Mouse (Mus musculus) MEL (cell line): Measurements from ENCODE around the gene Lrrc4c. TPM values are rescaled to one million over a fixed set of nuclear protein-coding genes. Genes with fewer than 3 reads are reported as not detected.

Experiments used
- DNase-seq: peaks from one replicate; pipeline ENCODE4 v3.0.0; 2011; ENCODE audit warnings: low read depth, low spot score
- H3K27ac ChIP-seq: 2 replicates; pipeline ENCODE4 v1.5.1; 2012; ENCODE audit warnings: low read depth, mild to moderate bottlenecking, control low read depth, low read length, moderate library complexity; ENCODE audit not compliant: control insufficient read depth
- H3K27me3 ChIP-seq, 2 experiments: fragments of 150-350 bp in 1 of 2; sonication (generic) in 1 of 2; 2 replicates each; pipeline ENCODE4 v1.6.1; 2012; ENCODE audit warnings: low read length in 2 of 2, mild to moderate bottlenecking in 2 of 2, improper control_type of control experiment in 1 of 2, moderate library complexity in 1 of 2; ENCODE audit not compliant: insufficient read depth in 2 of 2, control insufficient read depth in 1 of 2
- H3K36me3 ChIP-seq, 2 experiments: 2 replicates each; pipeline ENCODE4 v1.6.1; 2012 to 2014; ENCODE audit warnings: low read length in 2 of 2, improper control_type of control experiment in 1 of 2, inconsistent platforms in 1 of 2, mild to moderate bottlenecking in 1 of 2; ENCODE audit not compliant: insufficient read depth in 2 of 2, control insufficient read depth in 1 of 2
- H3K4me1 ChIP-seq, 2 experiments: fragments of 150-350 bp in 1 of 2; sonication (generic) in 1 of 2; 2 replicates each; pipeline ENCODE4 v1.6.1; 2012; ENCODE audit warnings: low read length in 2 of 2, improper control_type of control experiment in 1 of 2, mild to moderate bottlenecking in 1 of 2; ENCODE audit not compliant: insufficient read depth in 2 of 2, control insufficient read depth in 1 of 2
- H3K4me3 ChIP-seq, 2 experiments: fragments of 150-350 bp in 1 of 2; sonication (generic) in 1 of 2; 2 replicates each; pipeline ENCODE4 v1.5.1; 2012; ENCODE audit warnings: low read depth in 2 of 2, low read length in 2 of 2, mild to moderate bottlenecking in 2 of 2, moderate library complexity in 2 of 2, control low read depth in 1 of 2, improper control_type of control experiment in 1 of 2; ENCODE audit not compliant: control insufficient read depth in 1 of 2, insufficient read depth in 1 of 2
- H3K79me2 ChIP-seq: 2 replicates; pipeline ENCODE4 v1.6.1; 2012; ENCODE audit warnings: mild to moderate bottlenecking, low read length, moderate library complexity; ENCODE audit not compliant: control insufficient read depth, poor library complexity, insufficient read depth
- H3K9ac ChIP-seq: 2 replicates; pipeline ENCODE4 v1.6.1; 2012; ENCODE audit warnings: low read depth, mild to moderate bottlenecking, control low read depth, low read length, moderate library complexity; ENCODE audit not compliant: control insufficient read depth, poor library complexity, severe bottlenecking
- H3K9me3 ChIP-seq: fragments of 150-350 bp; sonication (generic); replicated peaks from 2 replicates; pipeline ENCODE4 v1.6.1; 2012; ENCODE audit warnings: mild to moderate bottlenecking, low read length, improper control_type of control experiment, moderate library complexity; ENCODE audit not compliant: insufficient read depth
- BHLHE40 ChIP-seq: IDR thresholded peaks from 2 replicates; pipeline ENCODE4 v1.6.1; 2012; ENCODE audit warnings: low read depth, mild to moderate bottlenecking, inconsistent platforms, low read length, improper control_type of control experiment, borderline replicate concordance
- CHD1 ChIP-seq: IDR thresholded peaks from 2 replicates; pipeline ENCODE4 v1.6.1; 2012; ENCODE audit warnings: low read depth, mild to moderate bottlenecking, inconsistent platforms, low read length, improper control_type of control experiment
- CTCF ChIP-seq, 3 experiments: IDR thresholded peaks in 2 of 3; conservative IDR thresholded peaks in 1 of 3; 2 replicates each; pipeline ENCODE4 v1.5.1; 2011 to 2012; ENCODE audit warnings: low read length in 3 of 3, low read depth in 2 of 3, mild to moderate bottlenecking in 2 of 3, improper control_type of control experiment in 1 of 3, inconsistent platforms in 1 of 3, mixed read lengths in 1 of 3, moderate library complexity in 1 of 3; ENCODE audit not compliant: control insufficient read depth in 1 of 3, insufficient read depth in 1 of 3, poor library complexity in 1 of 3, severe bottlenecking in 1 of 3
- ELF1 ChIP-seq: IDR thresholded peaks from 2 replicates; pipeline ENCODE4 v1.6.1; 2014; ENCODE audit warnings: low read depth, mild to moderate bottlenecking, inconsistent platforms, low read length, improper control_type of control experiment, moderate library complexity
- ETS1 ChIP-seq: IDR thresholded peaks from 2 replicates; pipeline ENCODE4 v1.6.1; 2012; ENCODE audit warnings: low read depth, mild to moderate bottlenecking, inconsistent platforms, low read length, improper control_type of control experiment, moderate library complexity
- MAZ ChIP-seq: IDR thresholded peaks from 2 replicates; pipeline ENCODE4 v1.6.1; 2012; ENCODE audit warnings: low read depth, mild to moderate bottlenecking, inconsistent platforms, low read length, improper control_type of control experiment
- MEF2A ChIP-seq: IDR thresholded peaks from 2 replicates; pipeline ENCODE4 v1.6.1; 2014; ENCODE audit warnings: low read depth, mild to moderate bottlenecking, inconsistent platforms, low read length, improper control_type of control experiment; ENCODE audit not compliant: poor library complexity, insufficient replicate concordance, severe bottlenecking; ENCODE audit errors: extremely low read depth
- MYB ChIP-seq: IDR thresholded peaks from 2 replicates; pipeline ENCODE4 v1.6.1; 2011; ENCODE audit warnings: mild to moderate bottlenecking, low read depth, low read length, improper control_type of control experiment
- NELFE ChIP-seq: IDR thresholded peaks from 2 replicates; pipeline ENCODE4 v1.6.1; 2011; ENCODE audit warnings: low read depth, low read length, improper control_type of control experiment
- POLR2A ChIP-seq, 2 experiments: IDR thresholded peaks; 2 replicates each; pipeline ENCODE4 v1.6.1; 2011 to 2012; ENCODE audit warnings: low read length in 2 of 2, mild to moderate bottlenecking in 2 of 2, control low read depth in 1 of 2, improper control_type of control experiment in 1 of 2, low read depth in 1 of 2, moderate library complexity in 1 of 2; ENCODE audit not compliant: control insufficient read depth in 1 of 2, insufficient read depth in 1 of 2, poor library complexity in 1 of 2
- POLR2AphosphoS5 ChIP-seq: IDR thresholded peaks from 2 replicates; pipeline ENCODE4 v1.6.1; 2012; ENCODE audit warnings: low read depth, borderline replicate concordance, mild to moderate bottlenecking, inconsistent platforms, low read length, moderate library complexity, mixed read lengths
- RAD21 ChIP-seq: IDR thresholded peaks from 2 replicates; pipeline ENCODE4 v1.6.1; 2011; ENCODE audit warnings: mild to moderate bottlenecking, low read depth, low read length, improper control_type of control experiment
- RCOR1 ChIP-seq: IDR thresholded peaks from 2 replicates; pipeline ENCODE4 v1.6.1; 2012; ENCODE audit warnings: low read depth, mild to moderate bottlenecking, inconsistent platforms, low read length, improper control_type of control experiment
- SMC3 ChIP-seq: IDR thresholded peaks from 2 replicates; pipeline ENCODE4 v1.6.1; 2011; ENCODE audit warnings: low read depth, low read length, improper control_type of control experiment
- TAL1 ChIP-seq: IDR thresholded peaks from 2 replicates; pipeline ENCODE4 v1.6.1; 2012; ENCODE audit warnings: mild to moderate bottlenecking, inconsistent platforms, low read length, moderate library complexity, mixed read lengths
- TBP ChIP-seq: IDR thresholded peaks from 2 replicates; pipeline ENCODE4 v1.8.0; 2011; ENCODE audit warnings: low read depth, low read length, improper control_type of control experiment
- UBTF ChIP-seq: IDR thresholded peaks from 2 replicates; pipeline ENCODE4 v1.6.1; 2012; ENCODE audit warnings: low read depth, mild to moderate bottlenecking, inconsistent platforms, low read length, improper control_type of control experiment, moderate library complexity, borderline replicate concordance; ENCODE audit not compliant: insufficient read depth
- USF2 ChIP-seq, 2 experiments: IDR thresholded peaks; 2 replicates each; pipeline ENCODE4 v1.6.1; 2011 to 2012; ENCODE audit warnings: improper control_type of control experiment in 2 of 2, low read length in 2 of 2, borderline replicate concordance in 1 of 2, inconsistent platforms in 1 of 2, low read depth in 1 of 2, mild to moderate bottlenecking in 1 of 2; ENCODE audit not compliant: insufficient read depth in 1 of 2
- ZC3H11A ChIP-seq: IDR thresholded peaks from 2 replicates; pipeline ENCODE4 v1.6.1; 2012; ENCODE audit warnings: low read depth, mild to moderate bottlenecking, inconsistent platforms, low read length, improper control_type of control experiment
- ZMIZ1 ChIP-seq: IDR thresholded peaks from 2 replicates; pipeline ENCODE4 v1.6.1; 2012; ENCODE audit warnings: low read depth, mild to moderate bottlenecking, inconsistent platforms, low read length, improper control_type of control experiment, moderate library complexity
- ZNF384 ChIP-seq: IDR thresholded peaks from 2 replicates; pipeline ENCODE4 v1.6.1; 2012; ENCODE audit warnings: low read depth, mild to moderate bottlenecking, inconsistent platforms, low read length, improper control_type of control experiment
- polyA plus RNA-seq, 2 experiments: library from polyadenylated mRNA; stranded (reverse) in 1 of 2; unstranded in 1 of 2; fragments of >175 nt in 1 of 2; fragments of >200 nt in 1 of 2; gene quantifications; 2 replicates each; pipeline versions ENCODE4 v1.2.1 to v1.2.4; 2012; ENCODE audit warnings: low replicate concordance in 2 of 2, low read depth in 1 of 2; ENCODE audit not compliant: insufficient read length in 2 of 2, insufficient read depth in 1 of 2, missing spikeins in 1 of 2
- total RNA-seq: library from RNA; depleted of rRNA; stranded (reverse); fragments of 300-350 nt; gene quantifications from 2 replicates; pipeline ENCODE4 v1.2.3, GENCODE M21; 2012

The Lrrc4c gene
- total and polyA plus RNA-seq, 3 experiments: not detected

DNA sequence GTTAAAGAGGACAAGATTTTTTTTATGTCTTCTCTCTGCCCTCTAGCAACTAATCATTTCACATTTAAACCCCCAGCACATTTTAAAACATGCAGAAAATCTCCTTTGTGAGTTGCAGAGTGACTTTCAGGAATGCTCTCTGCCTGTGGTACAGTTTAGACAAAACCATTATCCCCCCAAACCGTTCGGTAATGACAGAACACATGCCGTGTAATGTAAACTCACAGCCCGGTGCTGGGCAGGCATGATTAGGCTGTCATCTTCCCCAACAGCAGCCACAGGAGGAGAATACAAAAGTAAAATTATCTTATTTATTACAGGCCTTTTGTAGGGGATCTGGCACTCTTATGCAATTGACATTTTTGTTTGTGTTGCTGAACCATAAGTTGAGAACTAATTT is 349.1 kb downstream of the Lrrc4c start:
- Histone ChIP-seq H3K9ac (no peak overlapping the region), H3K27me3 (no peaks in the 10 kb centered on the region), H3K36me3 (no peaks in the 10 kb centered on the region), H3K79me2 (no peaks in the 10 kb centered on the region), H3K4me1 (no peaks in the 10 kb centered on the region)
- TF ChIP-seq USF2 (IDR thresholded peaks at IDR 0.05; ENCODE audit: borderline replicate concordance in 1 of 2, insufficient read depth in 1 of 2, low read depth in 1 of 2, low read length in 2 of 2): no peak
- TF ChIP-seq CHD1: no peak
- no peak for TF ChIP-seq POLR2A (IDR thresholded peaks at IDR 0.05; ENCODE audit: control insufficient read depth in 1 of 2, insufficient read depth in 1 of 2, low read depth in 1 of 2, low read length in 2 of 2, poor library complexity in 1 of 2)
- TF ChIP-seq ZNF384: no peak
- TF ChIP-seq ELF1: no peak
- no peak for TF ChIP-seq ETS1
- no peak for TF ChIP-seq SMC3
- TF ChIP-seq ZC3H11A: no peak
- TF ChIP-seq RAD21: no peak
- TF ChIP-seq TBP: no peak
- no peak for TF ChIP-seq ZMIZ1
- no peak for TF ChIP-seq UBTF
- no peak for TF ChIP-seq RCOR1
- no peak for TF ChIP-seq CTCF (IDR thresholded peaks at IDR 0.05 in 2 of 3, conservative IDR thresholded peaks at IDR 0.05 in 1 of 3; ENCODE audit: control insufficient read depth in 1 of 3, insufficient read depth in 1 of 3, low read depth in 2 of 3, low read length in 3 of 3, poor library complexity in 1 of 3, severe bottlenecking in 1 of 3)
- no peak for TF ChIP-seq MAZ
- no peak for TF ChIP-seq NELFE
- TF ChIP-seq MYB: no peak
- TF ChIP-seq, all 39 proteins: peak for 0
- H3K27ac ChIP-seq: no peak overlapping the region
- no peaks in the 10 kb centered on the region for H3K9me3 ChIP-seq
- DNase-seq: no peak
- H3K4me3 ChIP-seq: no peak overlapping the region

DNA sequence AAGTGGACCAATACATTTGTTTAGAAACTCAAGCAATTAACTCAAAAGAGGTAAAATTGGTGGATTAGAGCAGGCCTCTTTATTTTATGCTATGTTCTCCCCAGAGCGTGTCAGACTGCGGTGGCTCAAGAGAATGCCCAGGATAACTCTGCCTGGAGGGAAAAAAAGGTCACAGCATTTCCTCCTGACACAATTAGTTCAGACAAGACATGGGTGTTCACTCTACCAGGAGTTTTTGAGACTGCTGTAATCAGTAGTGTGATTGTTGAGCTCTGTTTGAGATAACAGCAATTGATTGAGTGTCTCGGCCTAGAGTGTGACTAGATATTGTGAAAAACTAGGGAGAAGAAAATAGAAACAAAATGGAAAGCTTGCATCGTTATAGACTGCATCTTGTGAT is 363.8 kb downstream of the Lrrc4c start:
- TF ChIP-seq TAL1 (no peak), CHD1 (no peak), POLR2AphosphoS5 (no peak), MEF2A (no peak), POLR2A (IDR thresholded peaks at IDR 0.05; ENCODE audit: control insufficient read depth in 1 of 2, insufficient read depth in 1 of 2, low read depth in 1 of 2, low read length in 2 of 2, poor library complexity in 1 of 2) (no peak), BHLHE40 (no peak), NELFE (no peak)
- H3K9ac ChIP-seq: no peak overlapping the region
- no peaks in the 10 kb centered on the region for H3K4me1 ChIP-seq
- no peak overlapping the region for H3K4me3 ChIP-seq
- H3K36me3 ChIP-seq: no peaks in the 10 kb centered on the region
- no peak for DNase-seq
- no peaks in the 10 kb centered on the region for H3K79me2 ChIP-seq
- no peaks in the 10 kb centered on the region for H3K27me3 ChIP-seq
- no peak overlapping the region for H3K27ac ChIP-seq
- no peaks in the 10 kb centered on the region for H3K9me3 ChIP-seq
